Mouse (Mus musculus): ENCODE measurements at regions not wholly inside any gene's neighbourhood (a gene's known extent, or its start where the extent isn't known, plus 50 kb on each side); places are given as distances from the start of the nearest gene placed in this dataset.
A peak's percentile ranks its signal among the peaks of the same experiment; 100 is the strongest.
"Not testable (repeated sequence)": the region's sequence is repeated elsewhere in the genome, so short reads cannot be mapped to it uniquely, and the experiment has no call there.

- no peaks in the 10 kb centered on the region for H3K27me3 ChIP-seq (ENCODE audit: control insufficient read depth, insufficient read depth, low read length)
- H3K4me1 ChIP-seq (ENCODE audit: control insufficient read depth, insufficient read depth, low read length) = no peaks in the 10 kb centered on the region
- no peak overlapping the region for H3K27ac ChIP-seq (ENCODE audit: low read length)
- no peak for ATAC-seq (replicated peaks; ENCODE audit: extremely low read depth, insufficient read depth, low FRiP score)
- no peak overlapping the region for H3K9ac ChIP-seq (ENCODE audit: low read length)
- H3K4me2 ChIP-seq (ENCODE audit: low read depth, low read length) = no peak overlapping the region
- H3K36me3 ChIP-seq (ENCODE audit: control insufficient read depth, insufficient read depth) = no peaks in the 10 kb centered on the region
- 79% methylated on average over 3 of the region's 3 CpGs for WGBS
- H3K4me3 ChIP-seq (ENCODE audit: low read length) = no peak overlapping the region
- H3K9me3 ChIP-seq (replicated peaks; ENCODE audit: control insufficient read depth, low read length) = no peaks in the 10 kb centered on the region
Measured at GRCm38 (mm10) chr4:51868250-51868649, 570.8 kb upstream of the Smc2 start.

GRCm38 (mm10) chr4:51868716-51869115 is 570.3 kb upstream of the Smc2 start:
- not testable (repeated sequence) for H3K9ac ChIP-seq (ENCODE audit: low read length); H3K9me3 ChIP-seq (replicated peaks; ENCODE audit: control insufficient read depth, low read length); ATAC-seq (replicated peaks; ENCODE audit: extremely low read depth, insufficient read depth, low FRiP score); H3K4me1 ChIP-seq (ENCODE audit: control insufficient read depth, insufficient read depth, low read length); H3K4me3 ChIP-seq (ENCODE audit: low read length); H3K36me3 ChIP-seq (ENCODE audit: control insufficient read depth, insufficient read depth); H3K27ac ChIP-seq (ENCODE audit: low read length); H3K4me2 ChIP-seq (ENCODE audit: low read depth, low read length); H3K27me3 ChIP-seq (ENCODE audit: control insufficient read depth, insufficient read depth, low read length)

GRCm38 (mm10) chr4:51885460-51885859 is 553.6 kb upstream of the Smc2 start:
- WGBS = 59% methylated on average over 4 of the region's 4 CpGs

GRCm38 (mm10) chr4:51889280-51889679 is 549.8 kb upstream of the Smc2 start:
- no peak overlapping the region for H3K4me3 ChIP-seq (ENCODE audit: low read length)
- no peaks in the 10 kb centered on the region for H3K36me3 ChIP-seq (ENCODE audit: control insufficient read depth, insufficient read depth)
- no peaks in the 10 kb centered on the region for H3K4me1 ChIP-seq (ENCODE audit: control insufficient read depth, insufficient read depth, low read length)
- no peak overlapping the region for H3K4me2 ChIP-seq (ENCODE audit: low read depth, low read length)
- ATAC-seq (replicated peaks; ENCODE audit: extremely low read depth, insufficient read depth, low FRiP score) = no peak
- no peaks in the 10 kb centered on the region for H3K9me3 ChIP-seq (replicated peaks; ENCODE audit: control insufficient read depth, low read length)
- H3K27ac ChIP-seq (ENCODE audit: low read length) = no peak overlapping the region
- WGBS = 82% methylated on average over 2 of the region's 2 CpGs
- no peak overlapping the region for H3K9ac ChIP-seq (ENCODE audit: low read length)
- H3K27me3 ChIP-seq (ENCODE audit: control insufficient read depth, insufficient read depth, low read length) = no peaks in the 10 kb centered on the region

More at GRCm38 (mm10) chr4:51885460-51885859, 553.6 kb upstream of the Smc2 start:
- Histone ChIP-seq H3K36me3 (ENCODE audit: control insufficient read depth, insufficient read depth) (no peaks in the 10 kb centered on the region), H3K4me3 (ENCODE audit: low read length) (no peak overlapping the region), H3K27ac (ENCODE audit: low read length) (no peak overlapping the region), H3K9me3 (replicated peaks; ENCODE audit: control insufficient read depth, low read length) (no peaks in the 10 kb centered on the region), H3K27me3 (ENCODE audit: control insufficient read depth, insufficient read depth, low read length) (no peaks in the 10 kb centered on the region), H3K4me2 (ENCODE audit: low read depth, low read length) (no peak overlapping the region), H3K4me1 (ENCODE audit: control insufficient read depth, insufficient read depth, low read length) (no peaks in the 10 kb centered on the region), H3K9ac (ENCODE audit: low read length) (no peak overlapping the region)
- no peak for ATAC-seq (replicated peaks; ENCODE audit: extremely low read depth, insufficient read depth, low FRiP score)

GRCm38 (mm10) chr4:51928245-51928644 is 510.8 kb upstream of the Smc2 start:
- no peaks in the 10 kb centered on the region for H3K9me3 ChIP-seq (replicated peaks; ENCODE audit: control insufficient read depth, low read length)
- H3K9ac ChIP-seq (ENCODE audit: low read length) = no peak overlapping the region
- no peak for ATAC-seq (replicated peaks; ENCODE audit: extremely low read depth, insufficient read depth, low FRiP score)
- no peak overlapping the region for H3K27ac ChIP-seq (ENCODE audit: low read length)
- H3K27me3 ChIP-seq (ENCODE audit: control insufficient read depth, insufficient read depth, low read length) = no peaks in the 10 kb centered on the region
- H3K4me1 ChIP-seq (ENCODE audit: control insufficient read depth, insufficient read depth, low read length) = no peaks in the 10 kb centered on the region
- no peak overlapping the region for H3K4me3 ChIP-seq (ENCODE audit: low read length)
- H3K36me3 ChIP-seq (ENCODE audit: control insufficient read depth, insufficient read depth) = no peaks in the 10 kb centered on the region
- no peak overlapping the region for H3K4me2 ChIP-seq (ENCODE audit: low read depth, low read length)

GRCm38 (mm10) chr4:51969751-51970150 is 469.3 kb upstream of the Smc2 start:
- H3K27ac ChIP-seq (ENCODE audit: low read length) = no peak overlapping the region
- ATAC-seq (replicated peaks; ENCODE audit: extremely low read depth, insufficient read depth, low FRiP score) = no peak
- H3K36me3 ChIP-seq (ENCODE audit: control insufficient read depth, insufficient read depth) = no peaks in the 10 kb centered on the region
- H3K27me3 ChIP-seq (ENCODE audit: control insufficient read depth, insufficient read depth, low read length) = no peaks in the 10 kb centered on the region
- H3K9ac ChIP-seq (ENCODE audit: low read length) = no peak overlapping the region
- H3K9me3 ChIP-seq (replicated peaks; ENCODE audit: control insufficient read depth, low read length) = no peaks in the 10 kb centered on the region
- no peak overlapping the region for H3K4me2 ChIP-seq (ENCODE audit: low read depth, low read length)
- WGBS = 88% methylated on average over 10 of the region's 10 CpGs
- no peaks in the 10 kb centered on the region for H3K4me1 ChIP-seq (ENCODE audit: control insufficient read depth, insufficient read depth, low read length)
- H3K4me3 ChIP-seq (ENCODE audit: low read length) = no peak overlapping the region

- Histone ChIP-seq H3K36me3 (ENCODE audit: control insufficient read depth, insufficient read depth) (no peaks in the 10 kb centered on the region), H3K4me1 (ENCODE audit: control insufficient read depth, insufficient read depth, low read length) (no peaks in the 10 kb centered on the region), H3K9me3 (replicated peaks; ENCODE audit: control insufficient read depth, low read length) (no peaks in the 10 kb centered on the region), H3K4me3 (ENCODE audit: low read length) (no peak overlapping the region), H3K9ac (ENCODE audit: low read length) (no peak overlapping the region), H3K27ac (ENCODE audit: low read length) (no peak overlapping the region), H3K4me2 (ENCODE audit: low read depth, low read length) (no peak overlapping the region), H3K27me3 (ENCODE audit: control insufficient read depth, insufficient read depth, low read length) (no peaks in the 10 kb centered on the region)
- no peak for ATAC-seq (replicated peaks; ENCODE audit: extremely low read depth, insufficient read depth, low FRiP score)
- 78% methylated on average over 8 of the region's 8 CpGs for WGBS
Measured at GRCm38 (mm10) chr4:51978962-51979361, 460.1 kb upstream of the Smc2 start.

GRCm38 (mm10) chr4:51992482-51992881 is 446.6 kb upstream of the Smc2 start:
- Histone ChIP-seq H3K4me2 (ENCODE audit: low read depth, low read length) (no peak overlapping the region), H3K9me3 (replicated peaks; ENCODE audit: control insufficient read depth, low read length) (no peaks in the 10 kb centered on the region), H3K9ac (ENCODE audit: low read length) (no peak overlapping the region), H3K36me3 (ENCODE audit: control insufficient read depth, insufficient read depth) (no peaks in the 10 kb centered on the region), H3K27me3 (ENCODE audit: control insufficient read depth, insufficient read depth, low read length) (no peaks in the 10 kb centered on the region), H3K4me1 (ENCODE audit: control insufficient read depth, insufficient read depth, low read length) (no peaks in the 10 kb centered on the region), H3K27ac (ENCODE audit: low read length) (no peak overlapping the region), H3K4me3 (ENCODE audit: low read length) (no peak overlapping the region)
- ATAC-seq (replicated peaks; ENCODE audit: extremely low read depth, insufficient read depth, low FRiP score) = no peak
- WGBS = 62% methylated on average over 2 of the region's 2 CpGs

- Histone ChIP-seq H3K4me1 (ENCODE audit: control insufficient read depth, insufficient read depth, low read length) (peaks cover 3% of the 10 kb centered on the region; the same call in 1 of the 2 replicates), H3K27ac (ENCODE audit: low read length) (no peak overlapping the region), H3K9ac (ENCODE audit: low read length) (no peak overlapping the region), H3K36me3 (ENCODE audit: control insufficient read depth, insufficient read depth) (no peaks in the 10 kb centered on the region), H3K4me2 (ENCODE audit: low read depth, low read length) (peak overlapping the region; percentile 26; the same call in 1 of the 2 replicates), H3K4me3 (ENCODE audit: low read length) (no peak overlapping the region), H3K27me3 (ENCODE audit: control insufficient read depth, insufficient read depth, low read length) (no peaks in the 10 kb centered on the region), H3K9me3 (replicated peaks; ENCODE audit: control insufficient read depth, low read length) (no peaks in the 10 kb centered on the region)
- WGBS = 23% methylated on average over 11 of the region's 11 CpGs
- ATAC-seq (replicated peaks; ENCODE audit: extremely low read depth, insufficient read depth, low FRiP score) = peak; percentile 70
Measured at GRCm38 (mm10) chr4:52036765-52037353, 402.2 kb upstream of the Smc2 start.

Measured in heart, embryonic 16.5 days (tissue).